Mouse (Mus musculus): ENCODE results near the gene Eps15l1. TPM values are rescaled to one million over a fixed set of nuclear protein-coding genes. Genes with fewer than 3 reads are reported as not detected.

Eps15l1 gene
- 57.4 TPM for polyA plus RNA-seq (2014; fragmentation: Illumina TruSeq; extraction: RNeasy Lipid Tissue Mini Kit (QIAGEN cat#74804); ENCODE audit: low read depth, low replicate concordance)

GRCm38 (mm10) chr8:72421362-72422335 lies at the start of gene Eps15l1:
Gene Eps15l1 (minus strand): TSS chr8:72421460.

GRCm38 (mm10) chr8:72443338-72443993 lies 22.2 kb upstream of the Eps15l1 start, which contains the start of the genes Calr3 and 1700030K09Rik:
Gene Calr3 (minus strand): TSS chr8:72443870.
Gene 1700030K09Rik (plus strand): TSS chr8:72443880.

GRCm38 (mm10) chr8:72318801-72319322 lies 102.4 kb downstream of the Eps15l1 start, which contains the start of gene Klf2:
Gene Klf2 (plus strand): TSS chr8:72319033.

GRCm38 (mm10) chr8:72305210-72305905 lies 115.9 kb downstream of the Eps15l1 start, which contains the start of gene Gm10282:
Gene Gm10282 (minus strand): TSS chr8:72305260.

Other genes starting within 250 kb of the Eps15l1 start
- 2.0 TPM for gene Hsh2d, start 231.8 kb downstream of the Eps15l1 start, polyA plus RNA-seq (2014; fragmentation: Illumina TruSeq; extraction: RNeasy Lipid Tissue Mini Kit (QIAGEN cat#74804); ENCODE audit: low read depth, low replicate concordance)
- gene Cib3, start 208.6 kb downstream of the Eps15l1 start, polyA plus RNA-seq (2014; fragmentation: Illumina TruSeq; extraction: RNeasy Lipid Tissue Mini Kit (QIAGEN cat#74804); ENCODE audit: low read depth, low replicate concordance), result not detected
- not detected for gene Gm11034, start 207.8 kb downstream of the Eps15l1 start, polyA plus RNA-seq (2014; fragmentation: Illumina TruSeq; extraction: RNeasy Lipid Tissue Mini Kit (QIAGEN cat#74804); ENCODE audit: low read depth, low replicate concordance)
- gene Fam32a, start 201.7 kb downstream of the Eps15l1 start, polyA plus RNA-seq (2014; fragmentation: Illumina TruSeq; extraction: RNeasy Lipid Tissue Mini Kit (QIAGEN cat#74804); ENCODE audit: low read depth, low replicate concordance), result 73.2 TPM
- 3.1 TPM for gene Ap1m1, start 181.4 kb downstream of the Eps15l1 start, polyA plus RNA-seq (2014; fragmentation: Illumina TruSeq; extraction: RNeasy Lipid Tissue Mini Kit (QIAGEN cat#74804); ENCODE audit: low read depth, low replicate concordance)
- 1.3 TPM for gene Gm10282, start 116.2 kb downstream of the Eps15l1 start, polyA plus RNA-seq (2014; fragmentation: Illumina TruSeq; extraction: RNeasy Lipid Tissue Mini Kit (QIAGEN cat#74804); ENCODE audit: low read depth, low replicate concordance)
- gene Klf2, start 102.4 kb downstream of the Eps15l1 start, polyA plus RNA-seq (2014; fragmentation: Illumina TruSeq; extraction: RNeasy Lipid Tissue Mini Kit (QIAGEN cat#74804); ENCODE audit: low read depth, low replicate concordance), result 10.1 TPM
- gene Calr3, start 22.4 kb upstream of the Eps15l1 start, polyA plus RNA-seq (2014; fragmentation: Illumina TruSeq; extraction: RNeasy Lipid Tissue Mini Kit (QIAGEN cat#74804); ENCODE audit: low read depth, low replicate concordance), result not detected
- 0.73 TPM for gene 1700030K09Rik, start 22.4 kb upstream of the Eps15l1 start, polyA plus RNA-seq (2014; fragmentation: Illumina TruSeq; extraction: RNeasy Lipid Tissue Mini Kit (QIAGEN cat#74804); ENCODE audit: low read depth, low replicate concordance)
- gene Cherp, start 53.8 kb upstream of the Eps15l1 start, polyA plus RNA-seq (2014; fragmentation: Illumina TruSeq; extraction: RNeasy Lipid Tissue Mini Kit (QIAGEN cat#74804); ENCODE audit: low read depth, low replicate concordance), result 5.7 TPM
- 51.3 TPM for gene Slc35e1, start 71.2 kb upstream of the Eps15l1 start, polyA plus RNA-seq (2014; fragmentation: Illumina TruSeq; extraction: RNeasy Lipid Tissue Mini Kit (QIAGEN cat#74804); ENCODE audit: low read depth, low replicate concordance)
- gene Med26, start 126.8 kb upstream of the Eps15l1 start, polyA plus RNA-seq (2014; fragmentation: Illumina TruSeq; extraction: RNeasy Lipid Tissue Mini Kit (QIAGEN cat#74804); ENCODE audit: low read depth, low replicate concordance), result 1.6 TPM
- 50.4 TPM for gene Smim7, start 149.6 kb upstream of the Eps15l1 start, polyA plus RNA-seq (2014; fragmentation: Illumina TruSeq; extraction: RNeasy Lipid Tissue Mini Kit (QIAGEN cat#74804); ENCODE audit: low read depth, low replicate concordance)
- gene Tmem38a, start 150.6 kb upstream of the Eps15l1 start, polyA plus RNA-seq (2014; fragmentation: Illumina TruSeq; extraction: RNeasy Lipid Tissue Mini Kit (QIAGEN cat#74804); ENCODE audit: low read depth, low replicate concordance), result 0.91 TPM
- gene Nwd1, start 225.3 kb upstream of the Eps15l1 start, polyA plus RNA-seq (2014; fragmentation: Illumina TruSeq; extraction: RNeasy Lipid Tissue Mini Kit (QIAGEN cat#74804); ENCODE audit: low read depth, low replicate concordance), result 0.09 TPM